Mouse (Mus musculus) common myeloid progenitor, adult 5-6 weeks (primary cell): ENCODE data around the gene Rgn. TPM values are rescaled to one million over a fixed set of nuclear protein-coding genes. Genes with fewer than 3 reads are reported as not detected.

Source experiments
- ATAC-seq: replicated peaks from 2 replicates; pipeline ENCODE4 v1.8.0; 2016; ENCODE audit warnings: low read depth, mild to moderate bottlenecking, moderate TSS enrichment, inconsistent platforms; ENCODE audit not compliant: poor library complexity, severe bottlenecking
- total RNA-seq: library from RNA; stranded (forward); fragments of 200-1000, 187-1606 nt; gene quantifications from 2 replicates; pipeline ENCODE4 v1.2.3, GENCODE M21; 2017

Rgn gene
- total RNA-seq, result not detected in 2 replicates

- ATAC-seq, result no peak
Measured at GRCm38 (mm10) chrX:20549532-20549931, at the start of gene Rgn. TSS of gene Rgn (plus strand) at chrX:20549787.

GRCm38 (mm10) chrX:20520290-20520939, 29.2 kb upstream of the Rgn start:
- no peak for ATAC-seq

- peak; percentile 74 for ATAC-seq
Measured at GRCm38 (mm10) chrX:20521578-20521977, 28.0 kb upstream of the Rgn start.

GRCm38 (mm10) chrX:20532621-20533020, 17.0 kb upstream of the Rgn start:
- ATAC-seq, result no peak

GRCm38 (mm10) chrX:20543867-20544266, 5.7 kb upstream of the Rgn start:
- ATAC-seq, result no peak

- no peak for ATAC-seq
Measured at GRCm38 (mm10) chrX:20547609-20548008, 2.0 kb upstream of the Rgn start.

GRCm38 (mm10) chrX:20548011-20548879, 1.3 kb upstream of the Rgn start:
- ATAC-seq, result 0 out of 2 replicates have a peak, but pooled peaks have one; percentile 22

GRCm38 (mm10) chrX:20548880-20549440, 627 bp upstream of the Rgn start:
- ATAC-seq, result no peak

GRCm38 (mm10) chrX:20552199-20552598, 2.6 kb downstream of the Rgn start:
- no peak for ATAC-seq

GRCm38 (mm10) chrX:20561846-20562245, 12.3 kb downstream of the Rgn start:
- ATAC-seq, result no peak

GRCm38 (mm10) chrX:20563941-20564340, 14.4 kb downstream of the Rgn start:
- no peak for ATAC-seq

GRCm38 (mm10) chrX:20571024-20571423, 21.4 kb downstream of the Rgn start:
- ATAC-seq, result no peak

GRCm38 (mm10) chrX:20572683-20573082, 23.1 kb downstream of the Rgn start:
- ATAC-seq, result no peak

GRCm38 (mm10) chrX:20573927-20574326, 24.3 kb downstream of the Rgn start:
- no peak for ATAC-seq

GRCm38 (mm10) chrX:20587968-20588367, 38.4 kb downstream of the Rgn start:
- no peak for ATAC-seq

- no peak for ATAC-seq
Measured at GRCm38 (mm10) chrX:20608500-20608899, 58.9 kb downstream of the Rgn start.

Other genes with a start within 250 kb of the Rgn start
- gene Rp2, start 185.3 kb upstream of the Rgn start, total RNA-seq, result 28.2 and 29.0 TPM in 2 replicates
- gene Jade3, start 124.1 kb upstream of the Rgn start, total RNA-seq, result 15.5 and 18.5 TPM in 2 replicates
- 70.1 and 74.7 TPM in 2 replicates for gene Rbm10, start 67.7 kb downstream of the Rgn start, total RNA-seq
- 67.1 and 103 TPM in 2 replicates for gene Ndufb11, start 67.8 kb downstream of the Rgn start, total RNA-seq
- gene Uba1, start 108.5 kb downstream of the Rgn start, total RNA-seq, result 167 and 207 TPM in 2 replicates
- 22.5 and 29.5 TPM in 2 replicates for gene Cdk16, start 138.2 kb downstream of the Rgn start, total RNA-seq
- gene Usp11, start 154.1 kb downstream of the Rgn start, total RNA-seq, result 30.0 and 38.5 TPM in 2 replicates
- gene Araf, start 248.0 kb downstream of the Rgn start, total RNA-seq, result 33.2 and 46.5 TPM in 2 replicates